ENCODE assay signal across 21 mouse cellular contexts in the genomic region with DNA sequence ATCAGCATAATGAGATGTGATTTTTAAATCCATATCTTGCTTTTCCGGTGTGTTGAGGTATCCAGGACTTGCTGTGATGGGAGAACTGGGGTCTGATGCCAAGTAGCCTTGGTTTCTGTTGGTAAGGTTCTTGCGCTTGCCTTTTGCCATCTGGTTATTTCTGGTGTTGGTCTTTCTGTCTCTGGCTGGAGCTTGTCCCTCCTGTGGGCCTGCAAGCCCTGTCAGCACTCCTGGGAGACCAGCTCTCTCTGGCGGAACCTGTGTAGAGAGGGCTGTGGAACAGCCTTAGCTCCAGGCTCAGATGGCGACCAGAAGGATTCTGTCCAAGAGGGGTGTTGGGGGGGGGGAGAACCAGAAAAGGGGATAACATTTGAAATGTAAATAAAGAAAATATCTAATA. TPM values are rescaled to one million over a fixed set of nuclear protein-coding genes. Genes with fewer than 3 reads are reported as not detected.
DNase-seq lines count a peak whose midpoint lies in the region; ATAC-seq lines count a peak whose summit lies in the region.
"Had no signal": no experiment of that assay in that cellular context is flagged by ENCODE, and none has a peak within 500 bp of the region (broad histone marks: within the 10 kb centered on the region; RNA-seq: fewer than 3 reads in every experiment).

No protein-coding gene starts in this region.

- H3K4me1 ChIP-seq in heart, embryonic 15.5 days (replicated peaks): 0 out of 2 replicates have a peak, but pooled peaks cover 7% of the 10 kb centered on the region
- peaks cover 9% of the 10 kb centered on the region for H3K4me1 ChIP-seq in midbrain, embryonic 10.5 days
- no peaks in the 10 kb centered on the region for H3K4me1 ChIP-seq in midbrain, embryonic 13.5 days (replicated peaks)
- H3K4me1 ChIP-seq: forebrain, embryonic 13.5 days; hindbrain, embryonic 15.5 days; stomach, embryonic 15.5 days had no signal

- no peaks in the 10 kb centered on the region for H3K36me3 ChIP-seq in heart, embryonic 15.5 days
- H3K36me3 ChIP-seq in midbrain, embryonic 10.5 days: no peaks in the 10 kb centered on the region
- no peaks in the 10 kb centered on the region for H3K36me3 ChIP-seq in midbrain, embryonic 13.5 days
- H3K36me3 ChIP-seq: hindbrain, embryonic 15.5 days; limb, embryonic 12.5 days; liver, embryonic 13.5 days; stomach, embryonic 15.5 days had no signal

- no peaks in the 10 kb centered on the region for H3K27me3 ChIP-seq in heart, embryonic 15.5 days
- no peaks in the 10 kb centered on the region for H3K27me3 ChIP-seq in midbrain, embryonic 10.5 days (ENCODE audit: low read depth, poor library complexity, severe bottlenecking)
- no peaks in the 10 kb centered on the region for H3K27me3 ChIP-seq in midbrain, embryonic 13.5 days
- H3K27me3 ChIP-seq: forebrain, embryonic 13.5 days; hindbrain, embryonic 15.5 days; limb, embryonic 12.5 days; stomach, embryonic 15.5 days had no signal

- peak; percentile 13 for DNase-seq in embryo, embryonic 10.5 days (ENCODE audit: low spot score)
- no peak for DNase-seq in embryo, embryonic 10 days (ENCODE audit: low spot score)
- no peak for DNase-seq in heart, adult 9 months (ENCODE audit: low spot score in 2 of 2)
- no peak for DNase-seq in midbrain, embryonic 10.5 days (ENCODE audit: low spot score)
- no peak for DNase-seq in urinary bladder, adult 2 months (ENCODE audit: low spot score)
- no peak for DNase-seq in thymus, postnatal 4 days
- DNase-seq: cerebellum, adult 9-10 months; kidney, postnatal 25 days; liver, embryonic 13.5 days; lung, postnatal 4 days; right cerebral cortex, postnatal 14 days; thymus, adult 2 months had no signal

- H3K4me2 ChIP-seq in heart, embryonic 15.5 days: peak overlapping the region; percentile 41; the same call in 1 of the 2 replicates
- no peak overlapping the region for H3K4me2 ChIP-seq in midbrain, embryonic 13.5 days (replicated peaks)
- H3K4me2 ChIP-seq: forebrain, embryonic 13.5 days; hindbrain, embryonic 15.5 days; limb, embryonic 12.5 days; liver, embryonic 13.5 days; midbrain, embryonic 11.5 days; stomach, embryonic 15.5 days had no signal

- H3K9ac ChIP-seq in heart, embryonic 15.5 days: 0 out of 2 replicates have a peak overlapping the region, but pooled peaks have one; percentile 8
- no peak overlapping the region for H3K9ac ChIP-seq in midbrain, embryonic 13.5 days (replicated peaks)
- H3K9ac ChIP-seq: forebrain, embryonic 13.5 days; hindbrain, embryonic 15.5 days; limb, embryonic 12.5 days; liver, embryonic 13.5 days; stomach, embryonic 15.5 days had no signal

- peak overlapping the region; percentile 77 for H3K27ac ChIP-seq in heart, embryonic 15.5 days
- peak overlapping the region; percentile 52 for H3K27ac ChIP-seq in midbrain, embryonic 10.5 days (replicated peaks)
- H3K27ac ChIP-seq in midbrain, embryonic 13.5 days: no peak overlapping the region
- H3K27ac ChIP-seq: forebrain, embryonic 13.5 days; hindbrain, embryonic 15.5 days; limb, embryonic 12.5 days; liver, embryonic 13.5 days; stomach, embryonic 15.5 days had no signal

- no peak; the same call in 1 of the 2 replicates for ATAC-seq in heart, embryonic 15.5 days (replicated peaks; ENCODE audit: insufficient number of reproducible peaks, insufficient read depth, low FRiP score, low read depth)
- ATAC-seq in midbrain, embryonic 13.5 days: no peak
- ATAC-seq: CD4-positive, CD25-positive, alpha-beta regulatory T cell, adult 4 months; forebrain, embryonic 13.5 days; intestine, postnatal 0 days had no signal

- H3K4me3 ChIP-seq in heart, embryonic 15.5 days: no peak overlapping the region
- no peak overlapping the region for H3K4me3 ChIP-seq in midbrain, embryonic 10.5 days
- no peak overlapping the region for H3K4me3 ChIP-seq in midbrain, embryonic 13.5 days (replicated peaks)
- H3K4me3 ChIP-seq: forebrain, embryonic 13.5 days; hindbrain, embryonic 15.5 days; limb, embryonic 12.5 days; liver, embryonic 13.5 days; stomach, embryonic 15.5 days had no signal

- H3K9me3 ChIP-seq in heart, embryonic 15.5 days (replicated peaks): no peaks in the 10 kb centered on the region
- H3K9me3 ChIP-seq in midbrain, embryonic 10.5 days (replicated peaks): no peaks in the 10 kb centered on the region
- no peaks in the 10 kb centered on the region for H3K9me3 ChIP-seq in midbrain, embryonic 13.5 days
- H3K9me3 ChIP-seq: forebrain, embryonic 13.5 days; hindbrain, embryonic 15.5 days; limb, embryonic 12.5 days; liver, embryonic 13.5 days; stomach, embryonic 15.5 days had no signal

- 50% methylated on average over 4 of the region's 4 CpGs for WGBS in heart, embryonic 15.5 days
- 81% methylated on average over 4 of the region's 4 CpGs for WGBS in midbrain, embryonic 10.5 days
- WGBS in midbrain, embryonic 13.5 days: 81% methylated on average over 4 of the region's 4 CpGs

RNA-seq across cellular contexts. Expression of gene Ndufs6, which starts 18.4 kb away (rescaled TPM):
- polyA plus RNA-seq in heart, embryonic 15.5 days (2015; fragmentation: Nextera tagmentation; extraction: Ambion mirVana): 637 and 761 TPM in 2 replicates
- 386 and 389 TPM in 2 replicates for polyA plus RNA-seq in midbrain, embryonic 10.5 days (2016; fragmentation: Nextera tagmentation; extraction: Ambion mirVana)
- polyA plus RNA-seq in midbrain, embryonic 13.5 days (2015; fragmentation: Nextera tagmentation; extraction: Ambion mirVana): 362 and 373 TPM in 2 replicates
- polyA plus RNA-seq in urinary bladder, adult 2 months (2012; rRNA removed): 236 and 266 TPM in 2 replicates

RNA-seq across cellular contexts. Expression of gene Mrpl36, which starts 18.4 kb away (rescaled TPM):
- polyA plus RNA-seq in heart, embryonic 15.5 days (2015; fragmentation: Nextera tagmentation; extraction: Ambion mirVana): 117 and 140 TPM in 2 replicates
- polyA plus RNA-seq in midbrain, embryonic 10.5 days (2016; fragmentation: Nextera tagmentation; extraction: Ambion mirVana): 130 and 149 TPM in 2 replicates
- 96.1 and 101 TPM in 2 replicates for polyA plus RNA-seq in midbrain, embryonic 13.5 days (2015; fragmentation: Nextera tagmentation; extraction: Ambion mirVana)
- polyA plus RNA-seq in urinary bladder, adult 2 months (2012; rRNA removed): 78.1 and 91.9 TPM in 2 replicates
